Mouse (Mus musculus): ENCODE results near the gene Gpr34.

Gpr34 gene

DNA sequence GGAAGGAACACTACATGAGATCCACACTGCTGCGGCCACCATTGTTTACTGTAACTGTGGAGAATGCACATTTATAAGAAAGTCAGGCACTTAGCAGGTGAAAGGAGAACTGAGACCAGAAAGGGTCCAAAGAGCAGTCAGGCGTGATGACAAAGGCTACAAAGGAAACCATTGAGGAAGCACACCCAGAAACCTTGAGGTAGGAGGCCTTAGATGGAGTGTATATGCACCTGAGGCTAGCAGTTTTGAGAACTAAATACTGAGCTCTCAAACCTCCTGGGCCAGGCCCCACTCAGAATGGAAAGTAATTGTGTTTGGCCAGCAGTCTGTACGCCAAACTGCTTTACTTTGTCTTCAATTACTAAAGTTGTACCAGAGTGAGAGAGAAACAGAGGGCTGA is 38.5 kb downstream of the Gpr34 start:
- DNase-seq (ENCODE audit: inconsistent ontology term): no peak

DNA sequence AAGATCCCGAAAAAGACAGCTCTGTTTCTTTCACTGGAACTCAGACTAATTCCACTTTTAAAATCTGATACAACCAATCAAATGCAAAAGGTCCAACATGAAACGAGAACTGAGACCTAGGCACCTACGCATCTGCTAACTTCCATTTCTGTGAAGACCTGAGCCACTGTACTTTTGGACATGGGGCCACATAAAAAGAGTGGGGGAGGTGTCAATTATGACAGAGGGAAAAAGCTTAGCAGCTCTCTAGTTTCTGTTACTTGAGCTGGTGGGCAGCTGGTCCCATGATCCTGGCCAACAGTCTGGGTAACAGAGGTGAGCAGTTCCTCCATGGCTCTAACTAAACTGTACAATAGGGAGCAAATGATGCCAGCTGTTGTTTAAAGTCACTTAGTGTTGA is 41.1 kb downstream of the Gpr34 start:
- no peak for DNase-seq (ENCODE audit: inconsistent ontology term)

DNA sequence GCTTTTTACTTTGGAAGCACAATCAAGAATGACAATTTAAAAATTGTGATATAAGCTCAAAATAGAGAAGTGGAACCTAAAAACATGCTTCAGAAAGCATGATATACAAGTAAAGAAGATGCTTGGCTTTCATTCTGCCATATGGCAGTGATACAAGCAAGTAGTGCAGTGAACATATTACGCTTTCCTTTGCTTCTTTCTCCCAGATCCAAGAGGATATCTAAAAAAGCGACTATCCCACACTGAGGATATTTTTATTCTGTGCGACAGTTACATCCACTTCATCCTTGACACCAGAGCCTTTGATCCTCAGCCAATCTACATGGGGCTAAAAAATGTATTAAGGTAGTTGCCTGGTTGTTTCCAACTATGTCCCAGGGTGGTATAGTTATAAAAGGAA is 49.9 kb downstream of the Gpr34 start:
- no peak for DNase-seq (ENCODE audit: inconsistent ontology term)

DNA sequence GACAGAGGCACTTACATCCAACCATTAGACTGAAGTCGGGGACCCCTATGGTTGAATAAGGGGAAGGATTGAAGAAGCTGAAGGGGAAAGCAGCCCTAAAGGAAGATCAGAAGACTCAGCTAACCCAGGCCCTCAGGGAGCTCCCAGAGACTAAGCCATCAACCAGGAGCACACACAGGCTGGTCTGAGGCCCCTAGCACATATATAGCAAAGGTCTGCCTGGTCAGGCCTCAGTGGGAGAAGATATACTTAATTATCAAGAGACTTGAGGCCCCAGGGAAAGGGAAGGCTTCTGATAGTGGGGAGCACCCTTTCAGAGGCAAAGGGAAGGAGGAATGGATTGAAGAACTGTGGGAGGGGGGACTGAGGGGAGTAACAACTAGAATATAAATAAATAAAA is 54.7 kb downstream of the Gpr34 start:
- no peak for DNase-seq (ENCODE audit: inconsistent ontology term)

DNA sequence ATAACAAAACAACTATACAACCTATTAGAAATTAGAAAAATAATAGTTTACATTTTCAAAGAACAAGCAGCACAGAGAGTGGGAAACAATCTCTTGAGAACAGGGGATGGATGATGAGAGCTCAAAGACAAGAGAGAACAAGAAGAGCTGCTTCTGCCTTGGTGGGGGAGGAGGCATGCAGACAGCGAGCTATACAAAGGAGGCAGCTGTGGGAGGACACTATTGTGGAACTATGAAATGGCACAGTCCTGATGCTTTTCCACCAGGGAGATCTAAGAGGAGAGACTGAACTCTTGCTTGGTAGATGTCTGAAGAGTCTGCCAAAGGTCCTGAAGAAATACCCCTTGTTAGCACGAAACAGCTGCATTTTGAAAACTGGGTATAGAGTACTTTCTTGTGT is 56.5 kb downstream of the Gpr34 start:
- no peak for DNase-seq (ENCODE audit: inconsistent ontology term)

Measured in Muller cell, postnatal 12 days (primary cell).